Mouse (Mus musculus): ENCODE measurements around the gene Cct2. TPM values are rescaled to one million over a fixed set of nuclear protein-coding genes. Genes with fewer than 3 reads are reported as not detected.
"Not testable (repeated sequence)": the region's sequence is repeated elsewhere in the genome, so short reads cannot be mapped to it uniquely, and the experiment has no call there.

Cct2 gene
- polyA plus RNA-seq, 1 experiment: 84.6 TPM

DNA sequence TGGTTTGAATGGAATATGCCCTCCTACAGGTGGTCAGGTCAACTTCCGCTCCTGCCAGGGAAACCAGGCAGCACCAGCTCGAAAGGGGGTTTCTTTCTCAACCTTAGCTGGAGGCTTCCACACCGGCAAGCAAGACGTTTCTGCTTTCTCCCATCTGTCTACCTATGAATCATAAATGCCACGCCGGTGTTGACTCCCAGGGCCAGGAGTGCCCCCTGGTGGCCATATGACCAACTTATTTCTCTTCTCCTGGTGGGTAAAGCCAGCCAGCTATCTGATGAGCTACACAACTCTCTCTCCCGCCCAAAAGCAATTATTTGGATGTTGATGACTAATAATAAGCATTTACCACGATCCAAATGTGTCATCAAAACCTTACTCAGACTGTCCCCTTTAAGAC is 29.8 kb downstream of the Cct2 start:
- H3K4me1 ChIP-seq (ENCODE audit: control insufficient read depth, insufficient read depth, low read length): no peaks in the 10 kb centered on the region
- peak; percentile 87 for DNase-seq
- TF ChIP-seq CTCF (conservative IDR thresholded peaks at IDR 0.05; ENCODE audit: insufficient read depth, insufficient read length, low read depth, low read length) (peak; percentile 82), POLR2A (IDR thresholded peaks at IDR 0.05; ENCODE audit: low read depth, low read length) (no peak)
- WGBS: 10% methylated on average over 8 of the region's 8 CpGs
- no peak overlapping the region for H3K27ac ChIP-seq (ENCODE audit: insufficient read depth, low read depth, low read length)
- no peaks in the 10 kb centered on the region for H3K36me3 ChIP-seq (ENCODE audit: control insufficient read depth, insufficient read depth, low read length)
- H3K4me3 ChIP-seq (ENCODE audit: insufficient read depth, low read depth, low read length): no peak overlapping the region
- no peaks in the 10 kb centered on the region for H3K27me3 ChIP-seq (replicated peaks; ENCODE audit: control insufficient read depth, insufficient read depth, low read length)

DNA sequence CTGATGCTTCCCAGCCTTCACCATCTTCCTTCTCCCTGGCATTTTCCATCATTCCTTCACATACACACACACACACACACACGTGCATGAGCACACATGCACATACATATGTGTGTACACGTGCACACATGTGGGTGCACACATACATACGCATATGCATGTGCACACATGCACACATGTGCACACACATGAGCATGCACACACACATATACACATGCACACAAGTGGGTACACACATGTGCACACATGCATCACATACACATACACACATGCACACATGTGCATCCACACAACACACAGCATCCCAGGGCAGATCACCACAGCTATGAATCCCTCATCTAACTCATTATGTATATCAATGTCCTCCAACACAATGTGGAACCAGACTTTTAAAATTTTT is 32.5 kb downstream of the Cct2 start:
- WGBS: 91% methylated on average over 3 of the region's 3 CpGs

DNA sequence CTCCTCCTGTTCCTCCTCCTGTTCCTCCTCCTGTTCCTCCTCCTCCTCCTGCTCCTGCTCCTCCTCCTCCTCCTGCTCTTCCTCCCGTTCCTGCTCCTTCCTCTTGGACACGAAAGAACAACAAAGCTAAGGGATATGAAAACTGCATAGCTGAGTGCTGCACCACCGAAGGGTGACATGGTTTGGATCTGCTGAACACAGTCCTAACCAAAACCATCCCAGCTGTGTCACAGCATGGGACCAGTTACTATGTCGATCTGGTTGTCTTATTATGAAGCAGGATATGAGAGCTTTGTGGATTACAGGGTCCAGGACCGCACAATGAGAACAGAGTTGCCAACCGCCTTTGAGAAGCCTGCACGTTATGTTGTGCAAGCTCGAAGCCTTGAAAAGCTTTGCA is 37.4 kb downstream of the Cct2 start:
- Histone ChIP-seq H3K27me3 (replicated peaks; ENCODE audit: control insufficient read depth, insufficient read depth, low read length) (no peaks in the 10 kb centered on the region), H3K27ac (ENCODE audit: insufficient read depth, low read depth, low read length) (no peak overlapping the region), H3K4me1 (ENCODE audit: control insufficient read depth, insufficient read depth, low read length) (no peaks in the 10 kb centered on the region), H3K4me3 (ENCODE audit: insufficient read depth, low read depth, low read length) (no peak overlapping the region), H3K36me3 (ENCODE audit: control insufficient read depth, insufficient read depth, low read length) (no peaks in the 10 kb centered on the region)
- no peak for TF ChIP-seq POLR2A (IDR thresholded peaks at IDR 0.05; ENCODE audit: low read depth, low read length)
- no peak for TF ChIP-seq CTCF (conservative IDR thresholded peaks at IDR 0.05; ENCODE audit: insufficient read depth, insufficient read length, low read depth, low read length)
- DNase-seq: peak; percentile 41
- 67% methylated on average over 8 of the region's 8 CpGs for WGBS

More for the DNA sequence above, 32.5 kb downstream of the Cct2 start:
- no peak overlapping the region for H3K27ac ChIP-seq (ENCODE audit: insufficient read depth, low read depth, low read length)
- no peaks in the 10 kb centered on the region for H3K36me3 ChIP-seq (ENCODE audit: control insufficient read depth, insufficient read depth, low read length)
- no peaks in the 10 kb centered on the region for H3K4me1 ChIP-seq (ENCODE audit: control insufficient read depth, insufficient read depth, low read length)
- no peaks in the 10 kb centered on the region for H3K27me3 ChIP-seq (replicated peaks; ENCODE audit: control insufficient read depth, insufficient read depth, low read length)
- H3K4me3 ChIP-seq (ENCODE audit: insufficient read depth, low read depth, low read length): no peak overlapping the region
- TF ChIP-seq CTCF (conservative IDR thresholded peaks at IDR 0.05; ENCODE audit: insufficient read depth, insufficient read length, low read depth, low read length): no peak
- no peak for TF ChIP-seq POLR2A (IDR thresholded peaks at IDR 0.05; ENCODE audit: low read depth, low read length)
- DNase-seq: no peak

DNA sequence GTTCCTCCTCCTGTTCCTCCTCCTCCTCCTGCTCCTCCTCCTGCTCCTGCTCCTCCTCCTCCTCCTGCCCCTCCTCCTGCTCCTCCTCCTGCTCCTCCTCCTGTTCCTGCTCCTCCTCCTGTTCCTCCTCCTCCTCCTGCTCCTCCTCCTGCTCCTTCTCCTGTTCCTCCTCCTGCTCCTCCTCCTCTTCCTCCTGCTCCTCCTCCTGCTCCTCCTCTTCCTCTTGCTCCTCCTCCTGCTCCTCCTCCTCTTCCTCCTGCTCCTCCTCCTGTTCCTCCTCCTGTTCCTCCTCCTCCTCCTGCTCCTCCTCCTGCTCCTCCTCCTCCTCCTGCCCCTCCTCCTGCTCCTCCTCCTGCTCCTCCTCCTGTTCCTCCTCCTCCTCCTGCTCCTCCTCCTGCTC is 37.8 kb downstream of the Cct2 start:
- H3K27me3 ChIP-seq (replicated peaks; ENCODE audit: control insufficient read depth, insufficient read depth, low read length); H3K36me3 ChIP-seq (ENCODE audit: control insufficient read depth, insufficient read depth, low read length); H3K4me1 ChIP-seq (ENCODE audit: control insufficient read depth, insufficient read depth, low read length); H3K4me3 ChIP-seq (ENCODE audit: insufficient read depth, low read depth, low read length); H3K27ac ChIP-seq (ENCODE audit: insufficient read depth, low read depth, low read length); DNase-seq: not testable (repeated sequence)

DNA sequence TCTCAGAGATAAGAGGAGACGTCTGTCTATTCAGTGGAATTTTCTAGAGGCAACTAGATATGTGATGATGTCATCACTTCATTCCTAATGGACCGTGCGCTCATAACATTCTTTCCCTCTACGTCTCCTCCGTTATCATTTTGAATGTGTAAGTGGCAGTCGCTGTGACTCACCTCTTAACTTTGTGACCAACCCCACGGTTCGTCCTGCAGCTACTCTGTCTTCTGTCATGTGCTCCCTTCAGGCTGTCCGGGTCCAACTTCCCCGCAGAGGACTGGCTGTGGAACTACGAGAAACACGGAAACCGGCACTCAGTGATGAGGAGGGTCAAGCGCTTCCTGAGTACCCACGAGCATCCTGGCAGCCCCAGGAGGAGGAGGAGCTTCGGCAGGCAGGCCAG is 39.9 kb downstream of the Cct2 start:
- H3K27me3 ChIP-seq (replicated peaks; ENCODE audit: control insufficient read depth, insufficient read depth, low read length): no peaks in the 10 kb centered on the region
- WGBS: 36% methylated on average over 16 of the region's 16 CpGs
- H3K4me3 ChIP-seq (ENCODE audit: insufficient read depth, low read depth, low read length): no peak overlapping the region
- no peaks in the 10 kb centered on the region for H3K4me1 ChIP-seq (ENCODE audit: control insufficient read depth, insufficient read depth, low read length)
- TF ChIP-seq POLR2A (IDR thresholded peaks at IDR 0.05; ENCODE audit: low read depth, low read length): no peak
- H3K36me3 ChIP-seq (ENCODE audit: control insufficient read depth, insufficient read depth, low read length): no peaks in the 10 kb centered on the region
- H3K27ac ChIP-seq (ENCODE audit: insufficient read depth, low read depth, low read length): no peak overlapping the region
- no peak for DNase-seq

DNA sequence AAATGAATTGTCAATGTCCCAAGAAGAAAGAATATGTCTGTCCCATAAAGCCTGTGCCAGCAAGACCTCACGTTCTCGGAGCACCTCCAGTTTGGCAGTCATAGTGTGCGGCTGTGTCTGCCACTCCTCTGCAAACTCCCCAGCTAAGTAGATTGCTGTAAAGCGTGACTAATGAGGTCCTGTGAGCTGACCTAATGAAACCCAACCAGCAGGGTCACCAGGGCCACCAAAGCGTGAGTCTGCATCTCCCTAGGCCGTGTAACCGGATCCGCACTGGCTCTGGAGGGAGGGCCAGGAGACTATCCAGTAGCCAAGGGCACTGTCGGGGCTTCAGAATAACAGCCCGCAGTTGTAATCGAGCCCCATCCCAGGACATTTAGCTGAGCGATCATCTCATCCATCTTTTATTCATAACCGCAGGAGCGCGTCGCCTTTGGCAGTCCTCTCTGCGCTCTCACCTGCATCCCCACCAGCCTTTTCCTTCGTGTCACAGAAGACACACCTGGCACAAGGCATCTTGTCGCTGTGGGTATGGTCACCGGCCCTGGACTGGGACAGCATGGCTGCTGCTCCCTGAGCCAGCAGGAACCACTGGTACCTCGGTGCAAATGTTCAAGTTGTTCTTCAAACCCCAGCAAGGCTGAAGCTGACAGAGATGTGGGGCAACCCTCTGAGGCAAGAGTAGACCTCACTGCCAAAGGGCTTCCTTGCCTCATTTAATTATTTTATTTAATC is 42.4 kb downstream of the Cct2 start:
- Histone ChIP-seq H3K4me1 (ENCODE audit: control insufficient read depth, insufficient read depth, low read length) (no peaks in the 10 kb centered on the region), H3K36me3 (ENCODE audit: control insufficient read depth, insufficient read depth, low read length) (no peaks in the 10 kb centered on the region), H3K27ac (ENCODE audit: insufficient read depth, low read depth, low read length) (no peak overlapping the region), H3K4me3 (ENCODE audit: insufficient read depth, low read depth, low read length) (no peak overlapping the region), H3K27me3 (replicated peaks; ENCODE audit: control insufficient read depth, insufficient read depth, low read length) (no peaks in the 10 kb centered on the region)
- TF ChIP-seq POLR2A (IDR thresholded peaks at IDR 0.05; ENCODE audit: low read depth, low read length) (no peak), CTCF (conservative IDR thresholded peaks at IDR 0.05; ENCODE audit: insufficient read depth, insufficient read length, low read depth, low read length) (no peak)
- DNase-seq: peak; percentile 77
- WGBS: 18% methylated on average over 21 of the region's 21 CpGs

DNA sequence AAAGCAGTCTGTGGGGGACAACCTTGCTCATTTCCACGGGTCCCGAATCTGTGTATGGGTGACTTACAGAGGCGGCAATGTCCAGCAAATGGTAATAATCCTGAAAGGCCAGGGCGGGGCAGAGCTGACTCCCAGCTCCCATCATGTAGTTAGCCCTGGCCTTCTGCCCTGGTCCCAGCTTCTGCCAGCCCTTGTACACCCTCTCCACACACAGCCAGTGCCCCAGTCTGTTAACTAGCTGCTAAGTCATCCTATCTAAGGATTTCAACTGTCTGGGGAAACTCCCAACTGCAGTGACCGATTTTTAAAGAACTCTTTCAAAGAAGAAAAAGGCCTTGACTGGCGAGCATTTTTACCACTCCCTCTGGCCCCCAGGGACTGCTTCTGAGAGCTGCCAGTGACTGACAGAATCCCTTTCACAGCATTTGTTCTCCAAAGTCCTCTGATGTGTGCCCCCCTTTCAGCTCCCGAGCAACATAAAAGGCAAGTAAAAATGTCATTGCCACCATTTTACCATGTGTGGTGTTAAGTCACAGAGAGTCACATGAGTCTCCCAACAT is 45.3 kb downstream of the Cct2 start:
- DNase-seq: no peak
- 74% methylated on average over 7 of the region's 7 CpGs for WGBS
- Histone ChIP-seq H3K4me3 (ENCODE audit: insufficient read depth, low read depth, low read length) (no peak overlapping the region), H3K4me1 (ENCODE audit: control insufficient read depth, insufficient read depth, low read length) (no peaks in the 10 kb centered on the region), H3K36me3 (ENCODE audit: control insufficient read depth, insufficient read depth, low read length) (no peaks in the 10 kb centered on the region), H3K27me3 (replicated peaks; ENCODE audit: control insufficient read depth, insufficient read depth, low read length) (no peaks in the 10 kb centered on the region), H3K27ac (ENCODE audit: insufficient read depth, low read depth, low read length) (no peak overlapping the region)
- TF ChIP-seq POLR2A (IDR thresholded peaks at IDR 0.05; ENCODE audit: low read depth, low read length) (no peak), CTCF (conservative IDR thresholded peaks at IDR 0.05; ENCODE audit: insufficient read depth, insufficient read length, low read depth, low read length) (no peak)
